Mouse (Mus musculus): ENCODE measurements around the gene 1190002N15Rik.

DNA sequence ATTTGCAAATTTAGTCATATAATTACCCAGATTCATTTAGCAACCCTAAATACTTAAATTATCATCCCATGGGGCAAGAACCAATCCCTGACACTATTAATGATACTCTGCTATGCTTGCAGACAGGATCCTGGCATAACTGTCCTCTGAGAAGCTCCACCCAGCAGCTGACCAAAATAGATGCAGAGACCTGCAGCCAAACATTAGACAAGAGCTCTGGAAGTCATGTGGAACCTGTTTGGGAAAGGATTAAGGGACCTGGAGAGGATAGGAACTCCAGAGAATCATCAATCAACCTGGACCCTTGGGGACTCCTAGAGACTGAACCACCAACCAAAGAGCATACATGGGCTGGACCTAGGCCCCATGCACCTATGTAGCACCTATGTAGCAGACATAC lies 26.7 kb downstream of the 1190002N15Rik start:
- no peak for TF ChIP-seq CTCF (IDR thresholded peaks at IDR 0.05)
- no peak for TF ChIP-seq EP300 (IDR thresholded peaks at IDR 0.05; ENCODE audit: insufficient read depth, low read depth, low read length)
- no peak for TF ChIP-seq POLR2A (IDR thresholded peaks at IDR 0.05; ENCODE audit: insufficient read depth, low read depth, low read length)

Measured in heart, adult 2 months (tissue).